15 mouse cellular contexts compared by ENCODE assay signal in genomic region chr4:76199321-76199720, GRCm38 (mm10).
DNase-seq lines count a peak whose midpoint lies in the region; TF ChIP-seq lines count a peak whose summit lies in the region.
"Had no signal": no experiment of that assay in that cellular context is flagged by ENCODE, and none has a peak within 500 bp of the region (broad histone marks: within the 10 kb centered on the region; RNA-seq: fewer than 3 reads in every experiment).

No protein-coding gene starts in this region.

- H3K9me3 ChIP-seq in heart, embryonic 10.5 days: no peaks in the 10 kb centered on the region
- H3K9me3 ChIP-seq: embryonic facial prominence, embryonic 15.5 days; forebrain, embryonic 13.5 days; liver, embryonic 13.5 days; megakaryocyte, embryonic 14.5 days had no signal

- intact Hi-C loops in left cerebral cortex, postnatal 4 days (cut with DNase I): no loop called here
- intact Hi-C loops in left cerebral cortex, adult 2 months (cut with DNase I): loop anchor here (10.0 kb wide), 1 partner anchor 245 kb away; no protein-coding TSS in a partner anchor

- TF ChIP-seq POLR2A in brain, embryonic 14.5 days (IDR thresholded peaks at IDR 0.05; ENCODE audit: borderline replicate concordance, extremely low read depth, insufficient read depth, insufficient read length, poor library complexity, severe bottlenecking): no peak

- H3K4me3 ChIP-seq in heart, embryonic 10.5 days: no peak overlapping the region
- H3K4me3 ChIP-seq in left cerebral cortex, adult 2 months: no peak overlapping the region
- H3K4me3 ChIP-seq: embryonic facial prominence, embryonic 15.5 days; forebrain, embryonic 13.5 days; gastrocnemius, adult 2 months; liver, embryonic 13.5 days; megakaryocyte, embryonic 14.5 days had no signal

- 51% methylated on average over 1 of the region's 1 CpGs for WGBS in heart, embryonic 10.5 days

- H3K27ac ChIP-seq in heart, embryonic 10.5 days: no peak overlapping the region
- no peak overlapping the region for H3K27ac ChIP-seq in left cerebral cortex, adult 2 months
- H3K27ac ChIP-seq: embryonic facial prominence, embryonic 15.5 days; forebrain, embryonic 13.5 days; gastrocnemius, adult 2 months; liver, embryonic 13.5 days had no signal

- peaks cover 4% of the 10 kb centered on the region for H3K4me1 ChIP-seq in heart, embryonic 10.5 days
- H3K4me1 ChIP-seq: embryonic facial prominence, embryonic 15.5 days; liver, embryonic 13.5 days; megakaryocyte, embryonic 14.5 days had no signal

- TF ChIP-seq CTCF in left cerebral cortex, adult 2 months (IDR thresholded peaks at IDR 0.05): no peak
- no peak for TF ChIP-seq CTCF in brain, embryonic 14.5 days (IDR thresholded peaks at IDR 0.05; ENCODE audit: borderline replicate concordance, extremely low read depth, insufficient read depth, insufficient read length)

- H3K36me3 ChIP-seq in heart, embryonic 10.5 days: no peaks in the 10 kb centered on the region
- H3K36me3 ChIP-seq: embryonic facial prominence, embryonic 15.5 days; liver, embryonic 13.5 days had no signal

- no peaks in the 10 kb centered on the region for H3K27me3 ChIP-seq in heart, embryonic 10.5 days (ENCODE audit: insufficient read depth, poor library complexity, severe bottlenecking)
- H3K27me3 ChIP-seq: embryonic facial prominence, embryonic 15.5 days; forebrain, embryonic 13.5 days; liver, embryonic 13.5 days; megakaryocyte, embryonic 14.5 days had no signal

- DNase-seq in heart, adult 18-20 months: peak; percentile 2 to 3
- no peak for DNase-seq in heart, embryonic 10.5 days (ENCODE audit: low spot score)
- DNase-seq in left cerebral cortex, postnatal 4 days: peak; percentile 14
- DNase-seq in left cerebral cortex, adult 2 months (ENCODE audit: extremely low spot score in 1 of 2, low spot score in 2 of 2): no peak
- DNase-seq in brain, embryonic 14.5 days (ENCODE audit: low read depth): peak; percentile 47
- DNase-seq in cerebellum, postnatal 14 days: peak; percentile 65 to 78
- no peak for DNase-seq in adrenal gland, adult (ENCODE audit: inconsistent age in 2 of 2, low spot score in 1 of 2)
- no peak for DNase-seq in testis, postnatal 14 days (ENCODE audit: low spot score)
- DNase-seq: B cell, adult 2 months; gastrocnemius, adult 2 months; liver, embryonic 13.5 days; thymus, adult 18-20 months had no signal

Comparison
In these comparisons a context has a peak if more than half of its experiments do, and no peak if none do; other contexts are left out.
1. DNase-seq: peak in heart, adult 18-20 months (2 of 2), left cerebral cortex, postnatal 4 days (single experiment), brain, embryonic 14.5 days (single experiment) and cerebellum, postnatal 14 days (2 of 2); none in heart, embryonic 10.5 days (single experiment), left cerebral cortex, adult 2 months (0 of 2), adrenal gland, adult (0 of 2) and testis, postnatal 14 days (single experiment).